ENCODE assay signal across 8 mouse cellular contexts in genomic region chr15:77797609-77798411, GRCm38 (mm10). TPM values are rescaled to one million over a fixed set of nuclear protein-coding genes. Genes with fewer than 3 reads are reported as not detected.
DNase-seq lines count a peak whose midpoint lies in the region; ATAC-seq lines count a peak whose summit lies in the region.

No protein-coding gene starts in this region.

- intact Hi-C loops in heart, postnatal 10 days (cut with DNase I): loop anchor here (5.0 kb wide), 1 partner anchor 114 kb away; no protein-coding TSS in a partner anchor

- WGBS in limb, embryonic 10.5 days: 82% methylated on average over 14 of the region's 14 CpGs

- peak overlapping the region; percentile 92 for H3K27ac ChIP-seq in limb, embryonic 10.5 days

- H3K27me3 ChIP-seq in limb, embryonic 10.5 days (ENCODE audit: low read depth, poor library complexity, severe bottlenecking): no peaks in the 10 kb centered on the region

- H3K4me1 ChIP-seq in limb, embryonic 10.5 days: peaks cover 42% of the 10 kb centered on the region

- H3K36me3 ChIP-seq in limb, embryonic 10.5 days: peaks cover 68% of the 10 kb centered on the region

- no peak overlapping the region for H3K4me3 ChIP-seq in limb, embryonic 10.5 days

- peak; percentile 57 for DNase-seq in ovary, adult 18-20 months (ENCODE audit: low spot score)
- no peak for DNase-seq in ovary, postnatal 10 days (ENCODE audit: low spot score)
- peak; percentile 72 to 77 for DNase-seq in cerebellum, postnatal 25 days
- peak; percentile 68 to 72 for DNase-seq in heart, postnatal 10 days
- DNase-seq in limb, embryonic 10.5 days (ENCODE audit: low spot score): no peak
- DNase-seq in left cerebral cortex, adult 8-10 months (ENCODE audit: low spot score in 2 of 2): no peak
- no peak for DNase-seq in urinary bladder, adult 18-20 months (ENCODE audit: low spot score in 2 of 2)

- H3K9me3 ChIP-seq in limb, embryonic 10.5 days (replicated peaks): no peaks in the 10 kb centered on the region

- peak; percentile 35; the same call in 1 of the 2 replicates for ATAC-seq in neutrophil, adult 5-6 weeks (ENCODE audit: extremely low read depth, insufficient number of reproducible peaks, low FRiP score, poor library complexity, severe bottlenecking)

RNA-seq across cellular contexts. Expression of gene Apol8, which starts 41.0 kb away (rescaled TPM):
- not detected for total RNA-seq in heart, postnatal 10 days (2021)
- polyA plus RNA-seq in limb, embryonic 10.5 days (2016; fragmentation: Nextera tagmentation; extraction: Ambion mirVana): 0.20 TPM in 1 of 2 replicates, not detected in the other
- total RNA-seq in neutrophil, adult 5-6 weeks (2017): 0.81 and 2.5 TPM in 2 replicates
- 1 to 10 TPM; 6.6 to 8.0 (median 7.3) TPM for total RNA-seq in left cerebral cortex, adult 8-10 months (2022)

RNA-seq across cellular contexts. Expression of gene Myh9, which starts 44.2 kb away (rescaled TPM):
- 100 to 1,000 TPM; 206 to 221 TPM for total RNA-seq in heart, postnatal 10 days (2021)
- 30.6 and 39.2 TPM in 2 replicates for polyA plus RNA-seq in limb, embryonic 10.5 days (2016; fragmentation: Nextera tagmentation; extraction: Ambion mirVana)
- total RNA-seq in neutrophil, adult 5-6 weeks (2017): 1,152 and 1,215 TPM in 2 replicates
- 10 to 100 TPM; 65.9 to 77.7 (median 71.1) TPM for total RNA-seq in left cerebral cortex, adult 8-10 months (2022)

Comparison
In these comparisons a context has a peak if more than half of its experiments do, and no peak if none do; other contexts are left out.
1. DNase-seq: peak in ovary, adult 18-20 months (single experiment), cerebellum, postnatal 25 days (2 of 2) and heart, postnatal 10 days (2 of 2); none in ovary, postnatal 10 days (single experiment), limb, embryonic 10.5 days (single experiment), left cerebral cortex, adult 8-10 months (0 of 2) and urinary bladder, adult 18-20 months (0 of 2).